Mouse (Mus musculus): ENCODE measurements around the gene Baiap3. TPM values are rescaled to one million over a fixed set of nuclear protein-coding genes. Genes with fewer than 3 reads are reported as not detected.

The Baiap3 gene
- polyA plus RNA-seq, 1 experiment from 2014 or later = 2.8 TPM

DNA sequence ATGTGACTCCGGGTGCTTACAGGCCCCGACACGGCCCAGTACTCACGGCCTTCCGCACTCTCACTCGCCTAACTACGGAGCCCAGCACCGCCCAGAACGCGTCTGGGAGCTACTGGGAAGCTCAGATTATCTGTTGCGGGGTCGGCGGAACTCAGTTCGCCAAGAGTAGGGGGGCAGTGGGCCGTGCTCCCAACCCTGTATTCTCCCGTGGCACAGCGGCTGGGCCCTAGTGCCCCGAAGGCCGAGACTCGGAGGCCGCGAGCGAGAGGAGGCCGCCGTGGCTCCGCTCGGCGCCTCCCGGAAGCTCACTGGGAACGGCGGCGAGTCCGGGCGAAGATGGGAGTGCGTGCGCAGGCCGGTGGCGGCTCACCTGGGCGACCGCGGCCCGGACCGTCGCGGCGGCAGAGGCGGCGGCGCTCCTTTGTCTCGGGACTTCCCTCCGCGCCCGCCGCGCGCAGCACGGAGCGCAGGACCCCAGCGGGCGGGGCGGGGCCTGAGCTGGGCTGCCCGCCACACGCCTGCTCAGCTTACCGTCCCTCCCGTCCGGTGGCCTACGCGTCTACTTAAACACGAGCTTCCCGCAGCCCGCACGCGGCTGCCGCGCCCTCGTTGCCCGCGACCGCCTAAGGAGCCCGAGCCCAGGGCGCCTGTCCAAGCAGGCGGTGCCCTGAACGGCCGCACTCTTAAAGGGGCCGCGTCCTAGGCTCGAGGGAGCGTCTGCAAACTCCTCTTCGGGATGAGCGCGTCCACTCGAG is 17.0 kb upstream of the Baiap3 start:
- Histone ChIP-seq H3K9ac (replicated peaks; ENCODE audit: low read depth) (peak overlapping the region; percentile 95), H3K27ac (ENCODE audit: low read length) (peak overlapping the region; percentile 98), H3K4me1 (ENCODE audit: insufficient read depth, low read depth, low read length) (peaks cover 15% of the 10 kb centered on the region; the same call in 1 of the 2 replicates), H3K9me3 (ENCODE audit: low read length) (no peaks in the 10 kb centered on the region), H3K4me3 (ENCODE audit: low read depth, low read length) (peak overlapping the region; percentile 80), H3K27me3 (replicated peaks; ENCODE audit: insufficient read depth, low read length) (no peaks in the 10 kb centered on the region), H3K36me3 (ENCODE audit: insufficient read depth, low read length) (peaks cover 8% of the 10 kb centered on the region; the same call in 1 of the 2 replicates), H3K4me2 (replicated peaks; ENCODE audit: low read depth, low read length) (peak overlapping the region; percentile 82)
- TF ChIP-seq EP300 (IDR thresholded peaks at IDR 0.05) (no peak), CTCF (IDR thresholded peaks at IDR 0.05) (no peak)
- DNase-seq (ENCODE audit: low spot score) (peak; percentile 94), ATAC-seq (peak; percentile 83)
- WGBS = 2% methylated on average over 72 of the region's 92 CpGs

DNA sequence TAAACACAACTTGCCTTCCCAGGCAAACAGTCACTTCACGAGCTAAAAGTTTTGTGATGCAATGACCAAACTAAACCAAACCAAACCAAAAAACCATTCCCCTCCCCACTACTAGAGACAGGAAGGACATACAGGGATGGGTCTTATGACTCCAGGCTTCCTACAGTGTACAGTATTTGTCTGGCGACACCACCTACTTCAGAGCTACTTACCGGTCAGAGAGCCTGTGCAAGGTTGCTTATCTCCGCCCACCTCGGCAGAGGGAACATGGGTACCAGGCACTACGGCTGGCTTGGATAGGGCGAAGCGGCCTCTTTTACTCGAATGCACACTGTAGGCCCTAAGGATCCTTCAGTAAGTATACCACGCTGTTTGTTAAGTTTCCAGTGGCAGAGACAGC is 16.2 kb upstream of the Baiap3 start:
- Histone ChIP-seq H3K27me3 (replicated peaks; ENCODE audit: insufficient read depth, low read length) (no peaks in the 10 kb centered on the region), H3K36me3 (ENCODE audit: insufficient read depth, low read length) (peaks cover 13% of the 10 kb centered on the region), H3K4me1 (ENCODE audit: insufficient read depth, low read depth, low read length) (peaks cover 15% of the 10 kb centered on the region; the same call in 1 of the 2 replicates), H3K4me3 (ENCODE audit: low read depth, low read length) (peak overlapping the region; percentile 80), H3K27ac (ENCODE audit: low read length) (peak overlapping the region; percentile 98), H3K9ac (replicated peaks; ENCODE audit: low read depth) (peak overlapping the region; percentile 95), H3K9me3 (ENCODE audit: low read length) (no peaks in the 10 kb centered on the region), H3K4me2 (replicated peaks; ENCODE audit: low read depth, low read length) (peak overlapping the region; percentile 82)
- whole genome bisulfite sequencing = under 1% methylated on average over 10 of the region's 10 CpGs
- DNase-seq (ENCODE audit: low spot score) = peak; percentile 81
- peak; percentile 47 for ATAC-seq
- TF ChIP-seq CTCF (IDR thresholded peaks at IDR 0.05) (peak; percentile 1; the same call in 1 of the 2 replicates), EP300 (IDR thresholded peaks at IDR 0.05) (no peak)

DNA sequence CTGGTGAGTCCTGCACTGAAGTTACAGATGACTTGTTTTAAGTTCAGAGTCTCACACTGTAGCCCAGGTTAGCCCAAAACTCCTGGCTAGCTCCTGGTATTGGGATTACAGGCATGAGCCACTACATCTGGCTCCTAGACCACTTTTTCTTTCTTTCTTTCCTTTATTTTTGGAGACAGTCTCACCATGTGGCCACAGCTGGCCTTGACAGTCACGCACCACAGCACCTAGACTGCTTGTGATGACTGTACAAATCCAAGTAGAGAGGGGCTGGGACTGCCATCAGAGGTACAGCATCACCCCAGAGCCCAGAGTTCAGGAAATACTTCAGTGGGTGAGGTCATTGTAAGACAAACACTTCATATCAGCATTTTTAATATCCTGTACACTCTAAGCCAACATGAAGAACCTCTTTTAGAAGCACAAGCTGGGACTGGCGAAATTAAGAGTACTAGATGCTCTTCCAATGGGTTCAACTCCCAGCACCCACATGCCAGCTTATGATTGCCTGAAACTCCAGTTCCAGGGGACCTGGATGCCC is 14.7 kb upstream of the Baiap3 start:
- peak overlapping the region; percentile 98; the same call in 1 of the 2 replicates for H3K27ac ChIP-seq (ENCODE audit: low read length)
- 0 out of 2 replicates have a peak, but pooled peaks have one; percentile 44 for TF ChIP-seq EP300 (IDR thresholded peaks at IDR 0.05)
- TF ChIP-seq CTCF (IDR thresholded peaks at IDR 0.05) = no peak
- peak; percentile 16 for ATAC-seq
- peaks cover 15% of the 10 kb centered on the region; the same call in 1 of the 2 replicates for H3K4me1 ChIP-seq (ENCODE audit: insufficient read depth, low read depth, low read length)
- no peaks in the 10 kb centered on the region for H3K27me3 ChIP-seq (replicated peaks; ENCODE audit: insufficient read depth, low read length)
- H3K4me3 ChIP-seq (ENCODE audit: low read depth, low read length) = no peak overlapping the region
- peak; percentile 80 for DNase-seq (ENCODE audit: low spot score)
- H3K36me3 ChIP-seq (ENCODE audit: insufficient read depth, low read length) = peaks cover 20% of the 10 kb centered on the region
- H3K4me2 ChIP-seq (replicated peaks; ENCODE audit: low read depth, low read length) = peak overlapping the region; percentile 82; the same call in 1 of the 2 replicates
- WGBS = 26% methylated on average over 2 of the region's 2 CpGs
- H3K9me3 ChIP-seq (ENCODE audit: low read length) = no peaks in the 10 kb centered on the region
- H3K9ac ChIP-seq (replicated peaks; ENCODE audit: low read depth) = no peak overlapping the region

- Histone ChIP-seq H3K36me3 (ENCODE audit: insufficient read depth, low read length) (peaks cover 50% of the 10 kb centered on the region), H3K9ac (replicated peaks; ENCODE audit: low read depth) (no peak overlapping the region), H3K4me3 (ENCODE audit: low read depth, low read length) (no peak overlapping the region), H3K27ac (ENCODE audit: low read length) (no peak overlapping the region), H3K9me3 (ENCODE audit: low read length) (no peaks in the 10 kb centered on the region), H3K27me3 (replicated peaks; ENCODE audit: insufficient read depth, low read length) (no peaks in the 10 kb centered on the region), H3K4me2 (replicated peaks; ENCODE audit: low read depth, low read length) (no peak overlapping the region), H3K4me1 (ENCODE audit: insufficient read depth, low read depth, low read length) (no peaks in the 10 kb centered on the region)
- DNase-seq (ENCODE audit: low spot score) = no peak
- ATAC-seq = no peak; the same call in 1 of the 2 replicates
- peak; percentile 52 for TF ChIP-seq CTCF (IDR thresholded peaks at IDR 0.05)
- no peak for TF ChIP-seq EP300 (IDR thresholded peaks at IDR 0.05)
- WGBS = 59% methylated on average over 3 of the region's 3 CpGs
Measured at GRCm38 (mm10) chr17:25264453-25264852, 8.3 kb upstream of the Baiap3 start.

GRCm38 (mm10) chr17:25257804-25258261 is 1.7 kb upstream of the Baiap3 start:
- Histone ChIP-seq H3K36me3 (ENCODE audit: insufficient read depth, low read length) (peaks cover 5% of the 10 kb centered on the region), H3K27ac (ENCODE audit: low read length) (no peak overlapping the region), H3K4me1 (ENCODE audit: insufficient read depth, low read depth, low read length) (peaks cover 7% of the 10 kb centered on the region; the same call in 1 of the 2 replicates), H3K4me3 (ENCODE audit: low read depth, low read length) (no peak overlapping the region), H3K9ac (replicated peaks; ENCODE audit: low read depth) (no peak overlapping the region), H3K27me3 (replicated peaks; ENCODE audit: insufficient read depth, low read length) (peaks cover 5% of the 10 kb centered on the region; the same call in 1 of the 2 replicates), H3K4me2 (replicated peaks; ENCODE audit: low read depth, low read length) (no peak overlapping the region), H3K9me3 (ENCODE audit: low read length) (no peaks in the 10 kb centered on the region)
- peak; percentile 36 for DNase-seq (ENCODE audit: low spot score)
- WGBS = 49% methylated on average over 6 of the region's 6 CpGs
- TF ChIP-seq EP300 (IDR thresholded peaks at IDR 0.05) = no peak
- ATAC-seq = peak; percentile 20; the same call in 1 of the 2 replicates

DNA sequence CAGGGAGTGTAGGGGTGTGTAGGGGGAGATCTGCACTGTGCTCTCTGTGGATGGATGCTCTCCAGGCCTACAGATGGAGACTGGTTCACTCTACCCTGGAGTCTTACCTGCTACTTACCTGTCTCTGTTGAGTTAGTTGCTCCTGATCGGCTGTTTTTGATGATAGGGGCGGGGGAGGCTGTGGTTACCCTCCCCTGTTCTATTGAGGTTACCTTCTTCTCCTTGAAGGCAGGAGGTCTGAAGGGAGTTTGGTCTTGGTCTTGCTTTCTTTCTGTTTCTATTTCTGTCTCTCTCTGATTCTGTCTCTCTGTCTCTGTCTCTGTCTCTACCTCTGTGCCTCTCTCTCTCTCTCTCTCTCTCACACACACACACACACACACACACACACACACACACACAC is 1.1 kb downstream of the Baiap3 start:
- TF ChIP-seq EP300 (IDR thresholded peaks at IDR 0.05) = no peak
- no peak for TF ChIP-seq CTCF (IDR thresholded peaks at IDR 0.05)
- H3K27me3 ChIP-seq (replicated peaks; ENCODE audit: insufficient read depth, low read length) = peaks cover 5% of the 10 kb centered on the region; the same call in 1 of the 2 replicates
- H3K4me2 ChIP-seq (replicated peaks; ENCODE audit: low read depth, low read length) = no peak overlapping the region
- 55% methylated on average over 2 of the region's 2 CpGs for WGBS
- H3K27ac ChIP-seq (ENCODE audit: low read length) = no peak overlapping the region
- no peaks in the 10 kb centered on the region for H3K9me3 ChIP-seq (ENCODE audit: low read length)
- ATAC-seq (no peak), DNase-seq (ENCODE audit: low spot score) (no peak)
- no peaks in the 10 kb centered on the region for H3K36me3 ChIP-seq (ENCODE audit: insufficient read depth, low read length)
- no peak overlapping the region for H3K4me3 ChIP-seq (ENCODE audit: low read depth, low read length)
- peaks cover 7% of the 10 kb centered on the region; the same call in 1 of the 2 replicates for H3K4me1 ChIP-seq (ENCODE audit: insufficient read depth, low read depth, low read length)
- no peak overlapping the region for H3K9ac ChIP-seq (replicated peaks; ENCODE audit: low read depth)
